Mouse (Mus musculus) forebrain, embryonic 13.5 days (tissue): ENCODE data around the gene Hist1h3f. TPM values are rescaled to one million over a fixed set of nuclear protein-coding genes. Genes with fewer than 3 reads are reported as not detected.
"Not testable (repeated sequence)": the region's sequence is repeated elsewhere in the genome, so short reads cannot be mapped to it uniquely, and the experiment has no call there.

Experiments used
- ATAC-seq: fragments of 200-750 bp; cut with Nextera tagmentation; 2 replicates; pipeline ENCODE4 v1.8.0; 2017
- H3K27ac ChIP-seq: fragments of 300-500 bp; sonication (generic); 2 replicates; pipeline ENCODE4 v1.5.1; 2015; ENCODE audit warnings: inconsistent platforms, mild to moderate bottlenecking, moderate library complexity
- H3K27me3 ChIP-seq: fragments of 300-500 bp; sonication (generic); 2 replicates; pipeline ENCODE4 v1.6.1; 2015; ENCODE audit warnings: mild to moderate bottlenecking, inconsistent platforms
- H3K36me3 ChIP-seq: fragments of 300-500 bp; sonication (generic); 2 replicates; pipeline ENCODE4 v1.6.1; 2015; ENCODE audit warnings: mild to moderate bottlenecking, inconsistent platforms; ENCODE audit not compliant: poor library complexity, severe bottlenecking
- H3K4me1 ChIP-seq: fragments of 300-500 bp; sonication (generic); 2 replicates; pipeline ENCODE4 v1.6.1; 2015; ENCODE audit warnings: inconsistent platforms
- H3K4me2 ChIP-seq: fragments of 300-500 bp; sonication (generic); 2 replicates; pipeline ENCODE4 v1.6.1; 2015; ENCODE audit warnings: inconsistent platforms, mild to moderate bottlenecking, moderate library complexity
- H3K4me3 ChIP-seq: fragments of 300-500 bp; sonication (generic); 2 replicates; pipeline ENCODE4 v1.5.1; 2015; ENCODE audit warnings: mild to moderate bottlenecking, inconsistent platforms
- H3K9ac ChIP-seq: fragments of 300-500 bp; sonication (generic); 2 replicates; pipeline ENCODE4 v1.6.1; 2015; ENCODE audit warnings: mild to moderate bottlenecking, inconsistent platforms
- H3K9me3 ChIP-seq: fragments of 300-500 bp; sonication (generic); replicated peaks from 2 replicates; pipeline ENCODE4 v1.6.1; 2016; ENCODE audit warnings: inconsistent platforms
- WGBS: fragments of 180-500 bp; shearing (Covaris S2); methylation state at CpG from one replicate; pipeline ENCODE4 v1.1.7; 2015; 5-methylcytosine and 5-hydroxymethylcytosine counted together
- polyA plus RNA-seq: library from polyadenylated mRNA; unstranded; fragments of >200 nt; fragmentation: Nextera tagmentation; extraction: Ambion mirVana; gene quantifications from 2 replicates; pipeline ENCODE4 v1.2.1, GENCODE M21; 2015

Gene Hist1h3f
- polyA plus RNA-seq, 1 experiment from 2014 or later: 1.2 TPM

DNA sequence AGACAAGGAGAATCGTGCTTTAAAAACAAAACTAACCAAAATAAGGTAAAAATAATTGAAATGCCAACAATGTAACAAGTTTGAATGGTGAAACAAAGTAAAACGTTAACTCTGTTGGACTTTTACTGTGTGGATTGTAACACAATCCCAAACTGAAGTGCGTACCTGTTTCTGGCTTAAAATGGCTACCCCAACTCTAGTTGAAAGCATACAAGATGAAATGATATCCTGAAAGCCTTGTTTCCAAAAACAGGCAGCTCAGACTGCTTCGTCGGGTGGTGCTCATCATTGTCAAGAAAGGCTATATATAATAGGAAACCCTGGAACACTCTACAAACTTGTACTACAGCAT is 17.7 kb downstream of the Hist1h3f start:
- ATAC-seq, H3K4me1 ChIP-seq, H3K9me3 ChIP-seq, H3K36me3 ChIP-seq, H3K27me3 ChIP-seq: not testable (repeated sequence)
- peak overlapping the region; percentile 46 for H3K4me3 ChIP-seq
- H3K4me2 ChIP-seq: peak overlapping the region; percentile 70
- 0% methylated on average over 2 of the region's 5 CpGs for WGBS
- H3K27ac ChIP-seq: peak overlapping the region; percentile 98
- peak overlapping the region; percentile 75 for H3K9ac ChIP-seq

DNA sequence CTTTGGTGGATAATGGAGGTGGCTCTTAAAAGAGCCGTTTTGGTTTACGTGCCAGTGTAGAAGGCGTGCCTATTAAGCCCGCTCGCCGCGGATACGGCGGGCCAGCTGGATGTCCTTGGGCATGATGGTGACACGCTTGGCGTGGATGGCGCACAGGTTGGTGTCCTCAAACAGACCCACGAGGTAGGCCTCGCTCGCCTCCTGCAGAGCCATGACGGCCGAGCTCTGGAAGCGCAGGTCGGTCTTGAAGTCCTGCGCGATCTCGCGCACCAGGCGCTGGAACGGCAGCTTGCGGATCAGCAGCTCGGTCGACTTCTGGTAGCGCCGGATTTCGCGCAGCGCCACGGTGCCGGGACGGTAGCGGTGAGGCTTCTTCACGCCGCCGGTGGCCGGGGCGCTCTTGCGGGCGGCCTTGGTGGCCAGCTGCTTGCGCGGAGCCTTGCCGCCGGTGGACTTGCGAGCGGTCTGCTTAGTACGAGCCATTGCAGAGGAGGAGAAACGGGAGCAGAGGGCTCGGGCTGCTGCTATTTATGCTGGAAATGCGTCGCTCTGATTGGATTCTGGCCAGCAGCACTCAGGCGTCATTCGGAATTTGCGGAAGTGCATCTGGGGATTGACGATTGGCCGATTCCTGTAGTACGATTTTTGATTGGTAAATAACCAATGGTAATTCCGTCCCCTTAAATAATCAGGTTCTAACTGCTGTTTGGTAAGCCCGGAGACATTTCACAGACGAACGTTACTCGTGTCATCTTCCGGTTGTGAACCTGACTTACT is 18.2 kb downstream of the Hist1h3f start, which contains the start of gene Hist1h3e:
TSS of gene Hist1h3e (minus strand) at position 487 of the 777 bp plus-strand sequence.
- Histone ChIP-seq H3K4me2 (peak within 1 kb of the TSS; percentile 70), H3K4me3 (peak within 1 kb of the TSS; percentile 46), H3K9ac (peak within 1 kb of the TSS; percentile 75), H3K27ac (peak within 1 kb of the TSS; percentile 98)
- H3K27me3 ChIP-seq, H3K4me1 ChIP-seq, H3K36me3 ChIP-seq, H3K9me3 ChIP-seq: not testable (repeated sequence)
- ATAC-seq: peak; percentile 94
- WGBS: under 1% methylated on average over 44 of the region's 67 CpGs

- peak overlapping the region; percentile 70 for H3K4me2 ChIP-seq
- no peaks in the 10 kb centered on the region for H3K36me3 ChIP-seq
- H3K27me3 ChIP-seq: no peaks in the 10 kb centered on the region
- no peaks in the 10 kb centered on the region for H3K9me3 ChIP-seq
- H3K4me1 ChIP-seq: peaks cover 3% of the 10 kb centered on the region; the same call in 1 of the 2 replicates
- H3K9ac ChIP-seq: peak overlapping the region; percentile 63
- peak; percentile 50 for ATAC-seq
- 2% methylated on average over 18 of the region's 18 CpGs for WGBS
- peak overlapping the region; percentile 46 for H3K4me3 ChIP-seq
- peak overlapping the region; percentile 98 for H3K27ac ChIP-seq
Measured at GRCm38 (mm10) chr13:23562699-23563462, 19.0 kb downstream of the Hist1h3f start.

DNA sequence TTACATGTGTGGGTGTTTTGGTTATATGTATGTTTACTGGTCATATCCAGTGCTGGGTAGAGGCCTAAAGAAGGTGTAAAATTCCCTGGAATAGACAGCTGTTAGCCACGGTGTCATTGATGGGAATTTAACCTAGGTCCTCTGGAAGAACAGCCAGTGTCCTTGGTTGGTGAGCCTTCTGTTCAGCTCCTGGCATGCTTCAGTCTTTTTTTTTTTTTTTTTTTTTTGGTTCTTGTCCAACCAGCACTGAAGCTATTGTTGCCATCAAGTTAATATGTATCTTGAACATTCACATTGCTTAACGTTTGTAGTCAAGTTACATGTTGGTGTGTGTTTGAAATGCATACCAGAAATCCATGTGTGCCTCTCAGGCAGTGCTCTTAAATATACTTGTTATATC is 20.6 kb downstream of the Hist1h3f start:
- no peaks in the 10 kb centered on the region for H3K36me3 ChIP-seq
- H3K4me2 ChIP-seq: no peak overlapping the region
- 88% methylated on average over 2 of the region's 2 CpGs for WGBS
- no peak for ATAC-seq
- no peak overlapping the region for H3K27ac ChIP-seq
- no peak overlapping the region for H3K9ac ChIP-seq
- H3K9me3 ChIP-seq: no peaks in the 10 kb centered on the region
- H3K27me3 ChIP-seq: no peaks in the 10 kb centered on the region
- no peak overlapping the region for H3K4me3 ChIP-seq
- peaks cover 3% of the 10 kb centered on the region; the same call in 1 of the 2 replicates for H3K4me1 ChIP-seq

DNA sequence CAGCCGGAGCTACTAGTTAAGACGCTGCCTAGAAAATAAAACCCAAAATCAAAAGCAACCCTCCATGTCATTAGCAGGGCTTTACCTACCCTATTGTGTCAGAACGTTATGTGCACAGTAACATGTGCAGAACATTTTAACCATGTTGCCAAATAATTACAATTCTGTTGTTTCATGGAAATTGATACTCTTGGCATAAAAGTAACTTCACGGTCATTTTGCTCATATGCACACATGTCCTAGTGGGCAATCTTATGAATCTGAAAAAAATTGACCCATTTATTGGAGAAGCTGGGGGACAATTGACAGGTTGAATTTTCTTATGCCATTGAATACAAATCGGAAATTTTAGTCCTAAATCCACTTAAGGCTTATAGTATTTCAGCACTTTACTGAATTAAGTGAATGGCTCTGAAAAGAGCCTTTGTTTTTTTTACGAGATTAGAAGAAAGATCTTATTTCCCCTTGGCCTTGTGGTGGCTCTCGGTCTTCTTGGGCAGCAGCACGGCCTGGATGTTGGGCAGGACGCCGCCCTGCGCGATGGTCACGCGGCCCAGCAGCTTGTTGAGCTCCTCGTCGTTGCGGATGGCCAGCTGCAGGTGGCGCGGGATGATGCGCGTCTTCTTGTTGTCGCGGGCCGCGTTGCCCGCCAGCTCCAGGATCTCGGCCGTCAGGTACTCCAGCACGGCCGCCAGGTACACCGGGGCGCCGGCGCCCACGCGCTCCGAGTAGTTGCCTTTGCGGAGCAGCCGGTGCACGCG is 26.6 kb downstream of the Hist1h3f start:
- Histone ChIP-seq H3K9ac (peak overlapping the region; percentile 65), H3K4me3 (peak overlapping the region; percentile 51), H3K4me2 (peak overlapping the region; percentile 75), H3K4me1 (peaks cover 22% of the 10 kb centered on the region), H3K27ac (peak overlapping the region; percentile 97)
- WGBS: 1% methylated on average over 26 of the region's 41 CpGs
- not testable (repeated sequence) for H3K9me3 ChIP-seq, H3K36me3 ChIP-seq, H3K27me3 ChIP-seq, ATAC-seq

GRCm38 (mm10) chr13:23571022-23571503 is 27.2 kb downstream of the Hist1h3f start, which contains the start of the genes Hist1h2ae and Hist1h2bg:
Gene Hist1h2ae, minus strand, starts transcription at chr13:23571220.
Gene Hist1h2bg, plus strand, starts transcription at chr13:23571396.
- under 1% methylated on average over 18 of the region's 18 CpGs for WGBS
- Histone ChIP-seq H3K9me3 (no peaks in the 10 kb centered on the region), H3K9ac (peak within 1 kb of the TSS; percentile 86), H3K4me3 (peak within 1 kb of the TSS; percentile 51), H3K27me3 (no peaks in the 10 kb centered on the region), H3K4me2 (peak within 1 kb of the TSS; percentile 75), H3K27ac (peak within 1 kb of the TSS; percentile 97), H3K36me3 (no peaks in the 10 kb centered on the region), H3K4me1 (peaks cover 23% of the 10 kb centered on the region)
- ATAC-seq: peak; percentile 90

DNA sequence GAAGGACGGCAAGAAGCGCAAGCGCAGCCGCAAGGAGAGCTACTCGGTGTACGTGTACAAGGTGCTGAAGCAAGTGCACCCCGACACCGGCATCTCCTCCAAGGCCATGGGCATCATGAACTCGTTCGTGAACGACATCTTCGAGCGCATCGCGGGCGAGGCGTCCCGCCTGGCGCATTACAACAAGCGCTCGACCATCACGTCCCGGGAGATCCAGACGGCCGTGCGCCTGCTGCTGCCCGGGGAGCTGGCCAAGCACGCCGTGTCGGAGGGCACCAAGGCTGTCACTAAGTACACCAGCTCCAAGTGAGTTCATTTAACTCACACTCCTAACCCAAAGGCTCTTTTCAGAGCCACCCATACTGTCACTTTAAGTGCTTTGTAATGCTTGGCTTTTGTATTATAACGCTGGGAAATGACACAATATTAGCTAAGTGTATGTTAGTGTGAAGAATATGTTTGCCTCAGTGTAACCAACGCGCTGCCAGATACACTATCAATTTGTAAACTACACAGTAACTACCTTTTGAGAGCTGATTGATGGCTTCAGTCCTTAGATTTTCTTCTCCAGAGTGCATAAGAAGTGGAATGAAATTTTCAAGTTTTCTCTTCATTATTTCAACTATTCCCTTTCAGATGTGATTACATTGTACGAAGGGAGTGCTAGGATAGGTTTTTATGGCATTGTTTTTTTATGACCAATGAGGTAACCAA is 27.8 kb downstream of the Hist1h3f start:
- Histone ChIP-seq H3K27ac (peak overlapping the region; percentile 97), H3K4me3 (peak overlapping the region; percentile 51), H3K9ac (peak overlapping the region; percentile 86), H3K4me2 (peak overlapping the region; percentile 75), H3K4me1 (peaks cover 29% of the 10 kb centered on the region)
- H3K27me3 ChIP-seq, ATAC-seq, H3K36me3 ChIP-seq, H3K9me3 ChIP-seq: not testable (repeated sequence)
- WGBS: under 1% methylated on average over 12 of the region's 34 CpGs

DNA sequence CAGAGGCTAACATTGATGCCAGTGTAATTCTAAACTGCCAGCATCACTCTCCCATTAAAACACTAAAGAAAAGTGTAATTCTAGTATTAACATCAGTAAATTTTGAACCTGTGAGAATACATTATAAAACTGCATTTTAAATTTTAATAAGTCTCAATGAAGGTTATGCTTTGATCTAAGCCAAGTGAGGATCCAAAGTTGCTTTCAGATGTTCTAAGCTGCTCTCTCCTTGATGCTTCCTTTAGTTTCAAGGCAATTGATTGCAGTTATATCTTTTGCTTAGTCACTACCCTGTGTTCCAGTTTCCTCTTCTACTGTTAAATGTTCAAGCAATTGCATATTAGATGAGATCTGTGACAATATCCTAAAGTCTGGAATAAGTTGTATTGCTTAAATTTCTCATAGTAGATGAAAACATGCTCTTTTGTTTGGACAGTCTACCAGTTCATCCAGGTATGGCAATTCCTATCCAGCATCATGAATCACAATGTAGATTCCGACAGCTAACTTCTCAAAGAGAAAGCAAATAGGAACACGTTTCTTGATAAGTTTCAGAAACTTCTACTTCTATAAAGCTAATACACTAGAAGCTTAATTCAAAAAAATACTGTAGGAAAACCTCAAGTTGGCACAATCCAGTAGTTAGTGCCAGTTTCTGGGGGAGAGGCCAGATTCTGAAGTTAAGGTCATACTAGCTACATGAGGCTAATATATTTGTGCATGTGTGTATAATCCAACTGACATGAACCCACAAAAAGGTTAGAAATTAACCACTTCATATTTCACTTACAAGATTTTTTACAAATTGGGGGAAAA is 28.6 kb downstream of the Hist1h3f start:
- H3K4me2 ChIP-seq: peak overlapping the region; percentile 75
- no peaks in the 10 kb centered on the region for H3K27me3 ChIP-seq
- peak overlapping the region; percentile 51 for H3K4me3 ChIP-seq
- peak overlapping the region; percentile 86 for H3K9ac ChIP-seq
- no peaks in the 10 kb centered on the region for H3K36me3 ChIP-seq
- peak overlapping the region; percentile 97 for H3K27ac ChIP-seq
- no peak for ATAC-seq
- WGBS: 36% methylated on average over 2 of the region's 2 CpGs
- H3K9me3 ChIP-seq: no peaks in the 10 kb centered on the region
- peaks cover 37% of the 10 kb centered on the region for H3K4me1 ChIP-seq

- Histone ChIP-seq H3K4me1 (peaks cover 37% of the 10 kb centered on the region), H3K4me2 (peak overlapping the region; percentile 75), H3K9ac (peak overlapping the region; percentile 86), H3K27ac (peak overlapping the region; percentile 97), H3K4me3 (peak overlapping the region; percentile 51)
- ATAC-seq, H3K27me3 ChIP-seq, H3K9me3 ChIP-seq, H3K36me3 ChIP-seq: not testable (repeated sequence)
- WGBS: 8% methylated on average over 20 of the region's 20 CpGs
Measured at GRCm38 (mm10) chr13:23573034-23573897, 29.4 kb downstream of the Hist1h3f start.

DNA sequence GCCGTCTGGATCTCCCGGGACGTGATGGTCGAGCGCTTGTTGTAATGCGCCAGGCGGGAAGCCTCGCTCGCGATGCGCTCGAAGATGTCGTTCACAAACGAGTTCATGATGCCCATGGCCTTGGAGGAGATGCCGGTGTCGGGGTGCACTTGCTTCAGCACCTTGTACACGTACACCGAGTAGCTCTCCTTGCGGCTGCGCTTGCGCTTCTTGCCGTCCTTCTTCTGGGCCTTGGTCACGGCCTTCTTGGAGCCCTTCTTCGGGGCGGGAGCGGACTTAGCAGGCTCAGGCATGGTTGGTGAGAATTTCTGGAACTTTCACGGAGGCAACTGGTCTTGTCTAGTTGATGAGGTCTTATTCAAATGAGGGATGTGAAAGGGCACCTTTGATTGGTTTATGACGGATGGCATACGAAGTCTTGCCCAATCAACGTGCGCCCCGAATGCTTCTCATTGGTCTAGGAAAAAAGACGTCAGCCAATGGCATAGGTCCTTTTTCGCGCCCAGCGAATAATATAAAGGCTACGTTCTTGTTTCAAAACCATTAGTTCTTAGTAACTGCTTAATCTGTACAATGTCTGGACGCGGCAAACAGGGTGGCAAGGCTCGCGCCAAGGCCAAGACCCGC is 30.2 kb downstream of the Hist1h3f start, which contains the start of the genes Hist1h2bf and Hist1h2ad:
TSS of gene Hist1h2bf (minus strand) at position 299 of the 627 bp plus-strand sequence.
TSS of gene Hist1h2ad (plus strand) at position 484 of the 627 bp plus-strand sequence.
- peak within 1 kb of the TSS; percentile 75 for H3K4me2 ChIP-seq
- ATAC-seq: peak; percentile 93
- not testable (repeated sequence) for H3K9me3 ChIP-seq, H3K27me3 ChIP-seq, H3K36me3 ChIP-seq
- peaks cover 37% of the 10 kb centered on the region for H3K4me1 ChIP-seq
- peak within 1 kb of the TSS; percentile 97 for H3K27ac ChIP-seq
- peak within 1 kb of the TSS; percentile 51 for H3K4me3 ChIP-seq
- WGBS: under 1% methylated on average over 25 of the region's 42 CpGs
- peak within 1 kb of the TSS; percentile 86 for H3K9ac ChIP-seq
